Mouse (Mus musculus) neural tube, embryonic 15.5 days (tissue): ENCODE results near the gene Cacna2d3. TPM values are rescaled to one million over a fixed set of nuclear protein-coding genes. Genes with fewer than 3 reads are reported as not detected.
A peak's percentile ranks its signal among the peaks of the same experiment; 100 is the strongest.

Experiments
- ATAC-seq: fragments of 200-750 bp; cut with Nextera tagmentation; 2 replicates; pipeline ENCODE4 v1.8.0; 2017; ENCODE audit warnings: mild to moderate bottlenecking, moderate TSS enrichment, moderate library complexity; ENCODE audit not compliant: low FRiP score
- H3K27ac ChIP-seq: fragments of 300-500 bp; sonication (generic); replicated peaks from 2 replicates; pipeline ENCODE4 v1.5.1; 2015; ENCODE audit warnings: mild to moderate bottlenecking, inconsistent platforms
- H3K27me3 ChIP-seq: fragments of 300-500 bp; sonication (generic); replicated peaks from 2 replicates; pipeline ENCODE4 v1.6.1; 2015; ENCODE audit warnings: inconsistent platforms
- H3K36me3 ChIP-seq: fragments of 300-500 bp; sonication (generic); 2 replicates; pipeline ENCODE4 v1.6.1; 2015; ENCODE audit warnings: inconsistent platforms
- H3K4me1 ChIP-seq: fragments of 300-500 bp; sonication (generic); 2 replicates; pipeline ENCODE4 v1.6.1; 2015; ENCODE audit warnings: inconsistent platforms
- H3K4me2 ChIP-seq: fragments of 300-500 bp; sonication (generic); 2 replicates; pipeline ENCODE4 v1.6.1; 2015; ENCODE audit warnings: inconsistent platforms, mild to moderate bottlenecking, moderate library complexity
- H3K4me3 ChIP-seq: fragments of 300-500 bp; sonication (generic); replicated peaks from 2 replicates; pipeline ENCODE4 v1.5.1; 2015; ENCODE audit warnings: mild to moderate bottlenecking, inconsistent platforms
- H3K9ac ChIP-seq: fragments of 300-500 bp; sonication (generic); replicated peaks from 2 replicates; pipeline ENCODE4 v1.6.1; 2015; ENCODE audit warnings: mild to moderate bottlenecking, inconsistent platforms
- H3K9me3 ChIP-seq: fragments of 300-500 bp; sonication (generic); replicated peaks from 2 replicates; pipeline ENCODE4 v1.6.1; 2016; ENCODE audit warnings: inconsistent platforms
- WGBS: fragments of 180-500 bp; shearing (Covaris S2); methylation state at CpG from one replicate; pipeline ENCODE4 v1.1.7; 2015; ENCODE audit warnings: mixed read lengths; 5-methylcytosine and 5-hydroxymethylcytosine counted together
- polyA plus RNA-seq: library from polyadenylated mRNA; unstranded; fragments of >200 nt; fragmentation: Nextera tagmentation; extraction: Ambion mirVana; gene quantifications from 2 replicates; pipeline ENCODE4 v1.2.1, GENCODE M21; 2015

Cacna2d3 gene
- polyA plus RNA-seq, 1 experiment from 2014 or later: 57.1 TPM

- no peaks in the 10 kb centered on the region for H3K36me3 ChIP-seq
- H3K4me1 ChIP-seq: no peaks in the 10 kb centered on the region
- no peaks in the 10 kb centered on the region for H3K9me3 ChIP-seq
- H3K27me3 ChIP-seq: no peaks in the 10 kb centered on the region
- H3K9ac ChIP-seq: no peak overlapping the region
- ATAC-seq: no peak
- H3K4me3 ChIP-seq: no peak overlapping the region
- no peak overlapping the region for H3K27ac ChIP-seq
- WGBS: 68% methylated on average over 5 of the region's 5 CpGs
- no peak overlapping the region for H3K4me2 ChIP-seq
Measured at GRCm38 (mm10) chr14:29366911-29367310, 354.8 kb downstream of the Cacna2d3 start.

GRCm38 (mm10) chr14:29362448-29362847 is 359.2 kb downstream of the Cacna2d3 start:
- Histone ChIP-seq H3K27ac (no peak overlapping the region), H3K27me3 (no peaks in the 10 kb centered on the region), H3K9ac (no peak overlapping the region), H3K36me3 (no peaks in the 10 kb centered on the region), H3K4me3 (no peak overlapping the region), H3K9me3 (no peaks in the 10 kb centered on the region), H3K4me2 (no peak overlapping the region), H3K4me1 (no peaks in the 10 kb centered on the region)
- ATAC-seq: no peak
- WGBS: 39% methylated on average over 3 of the region's 3 CpGs

GRCm38 (mm10) chr14:29350627-29351026 is 371.0 kb downstream of the Cacna2d3 start:
- ATAC-seq: peak; percentile 55; the same call in 1 of the 2 replicates
- H3K4me3 ChIP-seq: no peak overlapping the region
- no peaks in the 10 kb centered on the region for H3K27me3 ChIP-seq
- H3K27ac ChIP-seq: no peak overlapping the region
- H3K9me3 ChIP-seq: no peaks in the 10 kb centered on the region
- H3K9ac ChIP-seq: no peak overlapping the region
- 17% methylated on average over 4 of the region's 4 CpGs for WGBS
- H3K36me3 ChIP-seq: no peaks in the 10 kb centered on the region
- H3K4me2 ChIP-seq: no peak overlapping the region
- peaks cover 6% of the 10 kb centered on the region for H3K4me1 ChIP-seq

GRCm38 (mm10) chr14:29341581-29341980 is 380.1 kb downstream of the Cacna2d3 start:
- WGBS: 85% methylated on average over 6 of the region's 6 CpGs
- no peak overlapping the region for H3K27ac ChIP-seq
- no peaks in the 10 kb centered on the region for H3K9me3 ChIP-seq
- H3K4me1 ChIP-seq: peaks cover 8% of the 10 kb centered on the region
- no peaks in the 10 kb centered on the region for H3K27me3 ChIP-seq
- no peak overlapping the region for H3K4me3 ChIP-seq
- ATAC-seq: no peak
- no peak overlapping the region for H3K4me2 ChIP-seq
- no peak overlapping the region for H3K9ac ChIP-seq
- H3K36me3 ChIP-seq: no peaks in the 10 kb centered on the region

GRCm38 (mm10) chr14:29340728-29341127 is 380.9 kb downstream of the Cacna2d3 start:
- ATAC-seq: no peak
- no peak overlapping the region for H3K9ac ChIP-seq
- H3K4me3 ChIP-seq: no peak overlapping the region
- no peaks in the 10 kb centered on the region for H3K36me3 ChIP-seq
- no peak overlapping the region for H3K4me2 ChIP-seq
- no peaks in the 10 kb centered on the region for H3K27me3 ChIP-seq
- peak overlapping the region; percentile 46 for H3K27ac ChIP-seq
- no peaks in the 10 kb centered on the region for H3K9me3 ChIP-seq
- 28% methylated on average over 5 of the region's 5 CpGs for WGBS
- peaks cover 8% of the 10 kb centered on the region for H3K4me1 ChIP-seq

GRCm38 (mm10) chr14:29334897-29335296 is 386.8 kb downstream of the Cacna2d3 start:
- Histone ChIP-seq H3K4me1 (peaks cover under 1% of the 10 kb centered on the region; the same call in 1 of the 2 replicates), H3K4me3 (no peak overlapping the region), H3K4me2 (no peak overlapping the region), H3K36me3 (no peaks in the 10 kb centered on the region), H3K9me3 (no peaks in the 10 kb centered on the region), H3K27me3 (no peaks in the 10 kb centered on the region), H3K27ac (no peak overlapping the region), H3K9ac (no peak overlapping the region)
- no peak for ATAC-seq
- WGBS: 91% methylated on average over 5 of the region's 5 CpGs

GRCm38 (mm10) chr14:29334216-29334615 is 387.4 kb downstream of the Cacna2d3 start:
- Histone ChIP-seq H3K9ac (no peak overlapping the region), H3K9me3 (no peaks in the 10 kb centered on the region), H3K27me3 (no peaks in the 10 kb centered on the region), H3K27ac (no peak overlapping the region), H3K4me2 (no peak overlapping the region), H3K36me3 (no peaks in the 10 kb centered on the region), H3K4me1 (no peaks in the 10 kb centered on the region), H3K4me3 (no peak overlapping the region)
- ATAC-seq: no peak
- WGBS: 84% methylated on average over 2 of the region's 2 CpGs

GRCm38 (mm10) chr14:29324430-29324782 is 397.3 kb downstream of the Cacna2d3 start:
- no peaks in the 10 kb centered on the region for H3K9me3 ChIP-seq
- no peak overlapping the region for H3K9ac ChIP-seq
- H3K4me1 ChIP-seq: peaks cover 10% of the 10 kb centered on the region
- H3K27ac ChIP-seq: peak overlapping the region; percentile 73
- H3K4me2 ChIP-seq: no peak overlapping the region
- H3K27me3 ChIP-seq: no peaks in the 10 kb centered on the region
- no peaks in the 10 kb centered on the region for H3K36me3 ChIP-seq
- 57% methylated on average over 5 of the region's 5 CpGs for WGBS
- H3K4me3 ChIP-seq: no peak overlapping the region
- ATAC-seq: 0 out of 2 replicates have a peak, but pooled peaks have one; percentile 11

GRCm38 (mm10) chr14:29323718-29324429 is 397.8 kb downstream of the Cacna2d3 start:
- H3K4me2 ChIP-seq: no peak overlapping the region
- H3K27me3 ChIP-seq: no peaks in the 10 kb centered on the region
- peak overlapping the region; percentile 73 for H3K27ac ChIP-seq
- ATAC-seq: peak; percentile 81
- peaks cover 10% of the 10 kb centered on the region for H3K4me1 ChIP-seq
- H3K9ac ChIP-seq: no peak overlapping the region
- H3K4me3 ChIP-seq: no peak overlapping the region
- H3K9me3 ChIP-seq: no peaks in the 10 kb centered on the region
- WGBS: 54% methylated on average over 9 of the region's 9 CpGs
- no peaks in the 10 kb centered on the region for H3K36me3 ChIP-seq

- Histone ChIP-seq H3K4me2 (no peak overlapping the region), H3K4me1 (no peaks in the 10 kb centered on the region), H3K9me3 (no peaks in the 10 kb centered on the region), H3K27ac (no peak overlapping the region), H3K4me3 (no peak overlapping the region), H3K27me3 (no peaks in the 10 kb centered on the region), H3K36me3 (no peaks in the 10 kb centered on the region), H3K9ac (no peak overlapping the region)
- ATAC-seq: no peak
- WGBS: 74% methylated on average over 2 of the region's 2 CpGs
Measured at GRCm38 (mm10) chr14:29313431-29313830, 408.2 kb downstream of the Cacna2d3 start.

- Histone ChIP-seq H3K27me3 (no peaks in the 10 kb centered on the region), H3K36me3 (no peaks in the 10 kb centered on the region), H3K27ac (no peak overlapping the region), H3K9ac (no peak overlapping the region), H3K9me3 (no peaks in the 10 kb centered on the region), H3K4me1 (no peaks in the 10 kb centered on the region), H3K4me3 (no peak overlapping the region), H3K4me2 (no peak overlapping the region)
- 50% methylated on average over 9 of the region's 9 CpGs for WGBS
- ATAC-seq: no peak
Measured at GRCm38 (mm10) chr14:29305623-29306022, 416.0 kb downstream of the Cacna2d3 start.

GRCm38 (mm10) chr14:29296185-29296754 is 425.4 kb downstream of the Cacna2d3 start:
- Histone ChIP-seq H3K36me3 (no peaks in the 10 kb centered on the region), H3K4me2 (no peak overlapping the region), H3K9ac (no peak overlapping the region), H3K27ac (no peak overlapping the region), H3K9me3 (no peaks in the 10 kb centered on the region), H3K27me3 (no peaks in the 10 kb centered on the region), H3K4me1 (no peaks in the 10 kb centered on the region), H3K4me3 (no peak overlapping the region)
- WGBS: 79% methylated on average over 2 of the region's 2 CpGs
- no peak for ATAC-seq
